Comparison of ENCODE assay signal across 8 mouse cellular contexts in the genomic region with DNA sequence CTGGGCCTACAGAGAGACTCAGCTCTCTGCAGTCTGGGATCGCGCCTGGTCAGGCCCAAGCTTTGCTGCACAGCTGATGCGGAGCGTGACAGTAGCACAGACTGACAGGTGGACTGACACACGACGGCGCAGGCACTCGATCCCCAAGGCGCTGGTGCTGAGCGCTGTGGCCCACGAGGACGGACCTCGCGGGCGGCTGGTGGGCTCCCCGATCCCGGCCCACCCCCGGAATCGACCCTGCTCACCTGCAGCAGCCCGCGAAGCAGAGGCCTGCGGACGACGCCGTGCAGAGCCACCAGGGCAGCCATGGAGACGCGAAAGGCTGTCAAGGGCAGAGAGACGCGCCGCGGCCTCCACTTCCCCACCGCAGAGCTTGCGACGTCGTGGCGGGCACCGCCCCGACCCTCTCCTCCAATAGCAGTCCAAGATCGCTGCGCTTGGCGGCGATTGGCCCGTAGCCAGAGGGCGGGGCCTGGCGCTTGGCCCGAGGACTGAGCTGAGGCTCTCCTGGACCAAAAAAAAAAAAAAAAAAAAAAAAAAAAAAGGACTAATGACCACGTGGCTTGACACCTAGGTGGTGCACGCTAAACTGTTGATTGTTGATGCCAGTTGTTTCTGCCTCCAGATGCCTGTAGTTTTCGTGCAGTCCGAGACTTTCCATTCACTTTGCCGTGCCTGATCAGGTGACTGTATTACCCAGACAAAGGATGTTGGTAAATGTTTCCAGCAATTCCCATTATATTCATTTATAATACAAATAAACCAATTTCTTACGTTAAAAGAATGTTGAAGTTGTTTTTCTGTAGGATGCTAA. TPM values are rescaled to one million over a fixed set of nuclear protein-coding genes. Genes with fewer than 3 reads are reported as not detected.
DNase-seq lines count a peak whose midpoint lies in the region; ATAC-seq lines count a peak whose summit lies in the region.

A gene (minus strand): TSS at position 415 of the 814 bp plus-strand sequence.

- peak; percentile 98 for ATAC-seq in hindbrain, embryonic 15.5 days (ENCODE audit: low FRiP score, low read depth)

- H3K36me3 ChIP-seq in hindbrain, embryonic 15.5 days: no peaks in the 10 kb centered on the region

- no peaks in the 10 kb centered on the region for H3K9me3 ChIP-seq in hindbrain, embryonic 15.5 days

- WGBS in hindbrain, embryonic 15.5 days: 3% methylated on average over 52 of the region's 52 CpGs

- H3K9ac ChIP-seq in hindbrain, embryonic 15.5 days: peak within 1 kb of the TSS; percentile 90

- H3K27ac ChIP-seq in hindbrain, embryonic 15.5 days (replicated peaks): peak within 1 kb of the TSS; percentile 91

- H3K4me1 ChIP-seq in hindbrain, embryonic 15.5 days (replicated peaks): peaks cover 16% of the 10 kb centered on the region

- H3K27me3 ChIP-seq in hindbrain, embryonic 15.5 days: no peaks in the 10 kb centered on the region

- H3K4me3 ChIP-seq in hindbrain, embryonic 15.5 days: peak within 1 kb of the TSS; percentile 95

- peak; percentile 88 for DNase-seq in T-cell, adult 2 months (ENCODE audit: low spot score)
- peak; percentile 95 to 97 for DNase-seq in cerebellum, postnatal 36 days
- peak; percentile 93 to 94 for DNase-seq in frontal cortex, postnatal 36 days (ENCODE audit: low spot score in 2 of 2)
- peak; percentile 82 for DNase-seq in left cerebral cortex, adult 11 months (ENCODE audit: low spot score)
- peak; percentile 96 for DNase-seq in lung, postnatal 4 days
- peak; percentile 73 for DNase-seq in retina, postnatal 7 days (ENCODE audit: low read depth, low spot score)
- peak; percentile 96 for DNase-seq in urinary bladder, adult 2 months (ENCODE audit: low spot score)

- peak within 1 kb of the TSS; percentile 79 for H3K4me2 ChIP-seq in hindbrain, embryonic 15.5 days

RNA-seq across cellular contexts. Expression of the gene that starts here (rescaled TPM):
- polyA plus RNA-seq in hindbrain, embryonic 15.5 days (2015; fragmentation: Nextera tagmentation; extraction: Ambion mirVana): 163 and 166 TPM in 2 replicates
- polyA plus RNA-seq in urinary bladder, adult 2 months (2012; rRNA removed): 64.8 and 66.3 TPM in 2 replicates

Comparison
In these comparisons a context has a peak if more than half of its experiments do, and no peak if none do; other contexts are left out.
1. Peak in every context shown above with its lines: DNase-seq, ATAC-seq, H3K4me3 ChIP-seq and H3K27ac ChIP-seq.